Mouse (Mus musculus): Measurements from ENCODE around the gene Itgal. TPM values are rescaled to one million over a fixed set of nuclear protein-coding genes. Genes with fewer than 3 reads are reported as not detected.

Itgal gene
- polyA plus RNA-seq, 1 experiment = 7.2 TPM

- Histone ChIP-seq H3K4me1 (ENCODE audit: control insufficient read depth, insufficient read depth, low read length) (peaks cover 9% of the 10 kb centered on the region; the same call in 1 of the 2 replicates), H3K36me3 (ENCODE audit: control insufficient read depth, insufficient read depth, low read length) (no peaks in the 10 kb centered on the region), H3K27ac (ENCODE audit: insufficient read depth, low read depth, low read length) (no peak overlapping the region), H3K4me3 (ENCODE audit: insufficient read depth, low read depth, low read length) (no peak overlapping the region), H3K27me3 (replicated peaks; ENCODE audit: control insufficient read depth, insufficient read depth, low read length) (no peaks in the 10 kb centered on the region)
- TF ChIP-seq POLR2A (IDR thresholded peaks at IDR 0.05; ENCODE audit: low read depth, low read length) (no peak), CTCF (conservative IDR thresholded peaks at IDR 0.05; ENCODE audit: insufficient read depth, insufficient read length, low read depth, low read length) (no peak)
- no peak for DNase-seq
- 91% methylated on average over 5 of the region's 5 CpGs for WGBS
Observed at GRCm38 (mm10) chr7:127256518-127256917, 39.5 kb upstream of the Itgal start.

DNA sequence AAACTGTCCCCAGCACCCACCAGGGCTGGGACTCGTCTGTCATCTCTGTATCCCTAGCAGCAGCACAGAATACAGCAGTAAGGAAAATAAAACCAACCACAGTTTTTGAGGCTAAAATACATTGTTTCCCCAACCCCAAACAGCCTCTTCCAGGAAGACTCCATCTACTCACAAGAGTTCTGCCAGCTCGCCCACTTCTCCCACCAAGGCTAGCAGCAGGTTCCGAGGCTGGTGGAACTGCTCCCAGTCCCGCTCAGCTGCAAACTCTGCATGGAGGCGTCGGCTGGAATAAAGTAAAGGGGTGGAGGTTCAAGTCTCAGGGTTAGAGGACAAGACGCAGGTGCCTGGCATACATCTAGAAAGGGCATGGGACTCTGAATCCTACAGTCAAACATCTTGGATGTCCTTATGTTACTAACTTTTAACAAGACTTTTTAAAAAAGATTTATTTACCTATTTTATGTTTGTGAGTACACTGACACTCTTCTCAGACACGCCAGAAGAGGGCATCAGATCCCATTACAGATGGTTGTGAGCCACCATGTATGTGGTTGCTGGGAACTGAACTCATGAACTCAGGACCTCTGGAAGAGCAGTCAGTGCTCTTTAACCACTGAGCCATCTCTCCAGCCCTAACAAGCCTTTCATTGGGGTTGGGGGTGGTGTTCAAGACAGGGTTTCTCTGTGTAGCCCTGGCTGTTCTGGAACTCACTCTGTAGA lies 36.7 kb upstream of the Itgal start:
- no peak overlapping the region for H3K27ac ChIP-seq (ENCODE audit: insufficient read depth, low read depth, low read length)
- DNase-seq = no peak
- H3K4me3 ChIP-seq (ENCODE audit: insufficient read depth, low read depth, low read length) = no peak overlapping the region
- 72% methylated on average over 8 of the region's 8 CpGs for WGBS
- no peaks in the 10 kb centered on the region for H3K36me3 ChIP-seq (ENCODE audit: control insufficient read depth, insufficient read depth, low read length)
- no peaks in the 10 kb centered on the region for H3K27me3 ChIP-seq (replicated peaks; ENCODE audit: control insufficient read depth, insufficient read depth, low read length)
- peaks cover 9% of the 10 kb centered on the region; the same call in 1 of the 2 replicates for H3K4me1 ChIP-seq (ENCODE audit: control insufficient read depth, insufficient read depth, low read length)
- no peak for TF ChIP-seq CTCF (conservative IDR thresholded peaks at IDR 0.05; ENCODE audit: insufficient read depth, insufficient read length, low read depth, low read length)
- no peak for TF ChIP-seq POLR2A (IDR thresholded peaks at IDR 0.05; ENCODE audit: low read depth, low read length)

DNA sequence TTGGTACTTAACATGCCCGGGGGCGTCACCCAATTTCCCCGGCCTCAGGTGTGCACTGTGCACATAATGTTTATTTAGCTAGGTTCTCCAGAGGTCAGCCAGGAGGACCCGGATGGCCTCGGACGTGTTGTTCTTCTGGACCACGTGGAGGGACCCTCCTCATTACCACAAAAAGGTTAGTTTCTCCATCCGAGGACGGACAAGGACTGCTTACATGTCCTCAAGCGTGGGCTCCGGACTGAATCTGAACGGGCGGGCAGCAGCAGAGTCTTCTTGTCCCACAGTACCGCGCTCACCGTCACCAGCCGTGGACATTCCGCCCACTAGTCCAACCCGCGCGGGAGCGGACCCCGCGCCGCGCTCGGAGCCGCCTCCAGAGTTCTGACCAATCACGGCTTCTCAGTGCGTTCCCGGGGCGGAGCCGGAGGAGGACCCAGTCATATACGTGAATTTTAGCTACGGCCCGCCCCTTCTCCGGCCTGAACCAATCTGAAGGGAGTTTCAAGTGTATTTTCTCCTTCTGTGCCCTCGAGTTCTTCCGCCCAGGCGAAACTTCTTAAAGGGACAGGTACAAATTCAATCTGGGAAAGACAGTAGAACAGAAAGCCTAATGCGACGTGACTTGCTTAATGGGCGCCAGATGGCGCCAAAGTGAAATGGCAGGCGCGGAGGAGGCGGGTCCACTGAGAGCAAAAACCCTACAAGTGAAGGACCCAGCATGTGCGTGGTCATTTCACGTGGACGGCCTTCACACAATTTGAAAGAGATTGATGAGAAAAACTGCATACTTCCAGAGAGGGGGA lies 35.5 kb upstream of the Itgal start, which contains the start of gene Dctpp1:
Gene Dctpp1, minus strand, starts transcription at position 401 of the 803 bp plus-strand sequence.
- WGBS = under 1% methylated on average over 50 of the region's 50 CpGs
- H3K27ac ChIP-seq (ENCODE audit: insufficient read depth, low read depth, low read length) = no peak within 1 kb of the TSS; the same call in 1 of the 2 replicates
- TF ChIP-seq CTCF (conservative IDR thresholded peaks at IDR 0.05; ENCODE audit: insufficient read depth, insufficient read length, low read depth, low read length) (peak; percentile 94), POLR2A (IDR thresholded peaks at IDR 0.05; ENCODE audit: low read depth, low read length) (no peak)
- peaks cover 3% of the 10 kb centered on the region; the same call in 1 of the 2 replicates for H3K4me1 ChIP-seq (ENCODE audit: control insufficient read depth, insufficient read depth, low read length)
- H3K4me3 ChIP-seq (ENCODE audit: insufficient read depth, low read depth, low read length) = peak within 1 kb of the TSS; percentile 77
- no peaks in the 10 kb centered on the region for H3K27me3 ChIP-seq (replicated peaks; ENCODE audit: control insufficient read depth, insufficient read depth, low read length)
- H3K36me3 ChIP-seq (ENCODE audit: control insufficient read depth, insufficient read depth, low read length) = no peaks in the 10 kb centered on the region
- DNase-seq = peak; percentile 100

DNA sequence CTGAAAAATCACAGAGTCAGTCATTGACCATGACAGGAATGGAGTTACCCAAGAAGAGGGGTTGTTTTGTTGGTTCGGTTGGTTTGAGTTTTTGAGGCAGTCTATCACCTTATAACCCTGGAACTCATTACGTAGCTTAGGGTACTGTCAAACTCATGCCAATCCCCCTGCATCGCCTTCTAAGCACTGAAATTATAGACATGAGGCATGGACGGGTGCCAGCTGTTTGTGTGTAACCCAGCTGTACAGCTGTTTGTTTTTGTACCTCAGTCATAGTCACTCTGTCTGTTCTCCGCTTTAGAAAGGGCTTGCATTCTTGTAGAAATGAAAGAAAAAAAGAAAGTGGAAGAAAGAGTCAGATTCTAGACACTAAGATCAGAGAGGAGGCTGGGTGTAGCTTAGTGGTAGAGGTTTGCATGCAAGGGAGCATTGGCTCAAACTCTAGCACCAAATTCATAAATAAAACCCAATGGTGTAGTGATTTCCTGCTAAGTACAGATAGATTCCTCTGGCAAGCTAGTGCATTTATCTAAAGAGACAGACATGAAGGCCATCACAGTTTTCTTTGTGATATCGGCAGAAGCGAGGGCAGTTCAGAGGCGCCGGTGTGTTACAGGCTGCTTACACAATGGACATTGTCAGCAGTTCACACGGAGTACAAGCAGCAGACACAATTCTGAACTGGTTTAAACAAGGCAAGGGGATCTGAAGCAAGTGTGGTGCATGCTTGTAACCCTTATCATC lies 33.7 kb upstream of the Itgal start:
- H3K4me1 ChIP-seq (ENCODE audit: control insufficient read depth, insufficient read depth, low read length) = peaks cover 3% of the 10 kb centered on the region; the same call in 1 of the 2 replicates
- TF ChIP-seq POLR2A (IDR thresholded peaks at IDR 0.05; ENCODE audit: low read depth, low read length) (no peak), CTCF (conservative IDR thresholded peaks at IDR 0.05; ENCODE audit: insufficient read depth, insufficient read length, low read depth, low read length) (no peak)
- H3K27me3 ChIP-seq (replicated peaks; ENCODE audit: control insufficient read depth, insufficient read depth, low read length) = no peaks in the 10 kb centered on the region
- WGBS = 74% methylated on average over 10 of the region's 10 CpGs
- no peak overlapping the region for H3K27ac ChIP-seq (ENCODE audit: insufficient read depth, low read depth, low read length)
- H3K36me3 ChIP-seq (ENCODE audit: control insufficient read depth, insufficient read depth, low read length) = no peaks in the 10 kb centered on the region
- no peak overlapping the region for H3K4me3 ChIP-seq (ENCODE audit: insufficient read depth, low read depth, low read length)
- DNase-seq = no peak

- Histone ChIP-seq H3K27me3 (replicated peaks; ENCODE audit: control insufficient read depth, insufficient read depth, low read length) (no peaks in the 10 kb centered on the region), H3K4me1 (ENCODE audit: control insufficient read depth, insufficient read depth, low read length) (peaks cover 3% of the 10 kb centered on the region; the same call in 1 of the 2 replicates), H3K27ac (ENCODE audit: insufficient read depth, low read depth, low read length) (no peak overlapping the region), H3K36me3 (ENCODE audit: control insufficient read depth, insufficient read depth, low read length) (no peaks in the 10 kb centered on the region), H3K4me3 (ENCODE audit: insufficient read depth, low read depth, low read length) (no peak overlapping the region)
- WGBS = 100% methylated on average over 3 of the region's 3 CpGs
- TF ChIP-seq CTCF (conservative IDR thresholded peaks at IDR 0.05; ENCODE audit: insufficient read depth, insufficient read length, low read depth, low read length) (no peak), POLR2A (IDR thresholded peaks at IDR 0.05; ENCODE audit: low read depth, low read length) (no peak)
- DNase-seq = no peak
Observed at GRCm38 (mm10) chr7:127263526-127263925, 32.5 kb upstream of the Itgal start.

- 56% methylated on average over 2 of the region's 2 CpGs for WGBS
- peaks cover 6% of the 10 kb centered on the region; the same call in 1 of the 2 replicates for H3K36me3 ChIP-seq (ENCODE audit: control insufficient read depth, insufficient read depth, low read length)
Observed at GRCm38 (mm10) chr7:127270256-127270655, 25.8 kb upstream of the Itgal start.

More at GRCm38 (mm10) chr7:127270256-127270655, 25.8 kb upstream of the Itgal start:
- Histone ChIP-seq H3K27ac (ENCODE audit: insufficient read depth, low read depth, low read length) (peak overlapping the region; percentile 13; the same call in 1 of the 2 replicates), H3K4me3 (ENCODE audit: insufficient read depth, low read depth, low read length) (no peak overlapping the region), H3K27me3 (replicated peaks; ENCODE audit: control insufficient read depth, insufficient read depth, low read length) (no peaks in the 10 kb centered on the region), H3K4me1 (ENCODE audit: control insufficient read depth, insufficient read depth, low read length) (peaks cover 5% of the 10 kb centered on the region; the same call in 1 of the 2 replicates)
- TF ChIP-seq CTCF (conservative IDR thresholded peaks at IDR 0.05; ENCODE audit: insufficient read depth, insufficient read length, low read depth, low read length) = 0 out of 2 replicates have a peak, but pooled peaks have one; percentile 2
- TF ChIP-seq POLR2A (IDR thresholded peaks at IDR 0.05; ENCODE audit: low read depth, low read length) = no peak
- peak; percentile 13 for DNase-seq

All from kidney, adult 2 months (tissue).